Mouse (Mus musculus) neural tube, embryonic 13.5 days (tissue): ENCODE data around the gene Dscaml1. TPM values are rescaled to one million over a fixed set of nuclear protein-coding genes. Genes with fewer than 3 reads are reported as not detected.

Experiments used
- ATAC-seq: fragments of 200-750 bp; cut with Nextera tagmentation; 2 replicates; pipeline ENCODE4 v1.8.0; 2017; ENCODE audit warnings: low read depth, mild to moderate bottlenecking, moderate TSS enrichment, moderate library complexity
- H3K27ac ChIP-seq: fragments of 300-500 bp; sonication (generic); replicated peaks from 2 replicates; pipeline ENCODE4 v1.5.1; 2015; ENCODE audit warnings: moderate library complexity, mild to moderate bottlenecking, inconsistent platforms
- H3K27me3 ChIP-seq: fragments of 300-500 bp; sonication (generic); 2 replicates; pipeline ENCODE4 v1.6.1; 2015; ENCODE audit warnings: mild to moderate bottlenecking, inconsistent platforms
- H3K36me3 ChIP-seq: fragments of 300-500 bp; sonication (generic); 2 replicates; pipeline ENCODE4 v1.6.1; 2015; ENCODE audit warnings: mild to moderate bottlenecking, inconsistent platforms
- H3K4me1 ChIP-seq: fragments of 300-500 bp; sonication (generic); replicated peaks from 2 replicates; pipeline ENCODE4 v1.6.1; 2015; ENCODE audit warnings: inconsistent platforms
- H3K4me2 ChIP-seq: fragments of 300-500 bp; sonication (generic); 2 replicates; pipeline ENCODE4 v1.6.1; 2015; ENCODE audit warnings: inconsistent platforms, mild to moderate bottlenecking, moderate library complexity
- H3K4me3 ChIP-seq: fragments of 300-500 bp; sonication (generic); 2 replicates; pipeline ENCODE4 v1.5.1; 2015; ENCODE audit warnings: mild to moderate bottlenecking, inconsistent platforms
- H3K9ac ChIP-seq: fragments of 300-500 bp; sonication (generic); 2 replicates; pipeline ENCODE4 v1.6.1; 2015; ENCODE audit warnings: moderate library complexity, mild to moderate bottlenecking, inconsistent platforms
- H3K9me3 ChIP-seq: fragments of 300-500 bp; sonication (generic); 2 replicates; pipeline ENCODE4 v1.6.1; 2016; ENCODE audit warnings: inconsistent platforms
- WGBS: fragments of 180-500 bp; shearing (Covaris S2); methylation state at CpG from one replicate; pipeline ENCODE4 v1.1.7; 2015; 5-methylcytosine and 5-hydroxymethylcytosine counted together
- polyA plus RNA-seq: library from polyadenylated mRNA; unstranded; fragments of >200 nt; fragmentation: Nextera tagmentation; extraction: Ambion mirVana; gene quantifications from 2 replicates; pipeline ENCODE4 v1.2.1, GENCODE M21; 2015

Gene Dscaml1
- polyA plus RNA-seq, 1 experiment from 2014 or later = 12.5 TPM

DNA sequence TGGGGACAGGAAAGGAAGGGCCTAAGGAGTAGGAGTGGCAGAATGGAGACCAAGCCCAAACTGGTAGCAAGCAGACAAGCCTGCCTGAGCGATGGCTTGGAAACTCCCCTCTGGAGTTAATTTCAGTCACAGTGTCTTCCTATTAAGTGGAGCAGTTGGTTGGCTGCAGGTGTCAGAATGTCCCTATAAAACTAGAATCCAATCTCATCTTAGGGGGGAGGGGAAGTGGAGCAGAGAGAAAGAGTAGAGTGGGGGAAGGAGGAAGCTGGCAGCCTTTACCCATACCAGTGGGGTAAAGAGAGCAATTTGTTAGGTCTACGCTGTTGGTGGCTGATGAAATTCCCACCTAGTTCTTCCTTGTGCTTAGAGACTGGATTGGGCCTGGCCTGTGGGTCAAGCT is 164.6 kb downstream of the Dscaml1 start:
- H3K4me2 ChIP-seq = no peak overlapping the region
- no peaks in the 10 kb centered on the region for H3K36me3 ChIP-seq
- no peak for ATAC-seq
- peak overlapping the region; percentile 61 for H3K27ac ChIP-seq
- no peaks in the 10 kb centered on the region for H3K9me3 ChIP-seq
- H3K4me1 ChIP-seq = peaks cover 31% of the 10 kb centered on the region
- H3K27me3 ChIP-seq = no peaks in the 10 kb centered on the region
- WGBS = 81% methylated on average over 2 of the region's 2 CpGs
- H3K9ac ChIP-seq = no peak overlapping the region
- no peak overlapping the region for H3K4me3 ChIP-seq

DNA sequence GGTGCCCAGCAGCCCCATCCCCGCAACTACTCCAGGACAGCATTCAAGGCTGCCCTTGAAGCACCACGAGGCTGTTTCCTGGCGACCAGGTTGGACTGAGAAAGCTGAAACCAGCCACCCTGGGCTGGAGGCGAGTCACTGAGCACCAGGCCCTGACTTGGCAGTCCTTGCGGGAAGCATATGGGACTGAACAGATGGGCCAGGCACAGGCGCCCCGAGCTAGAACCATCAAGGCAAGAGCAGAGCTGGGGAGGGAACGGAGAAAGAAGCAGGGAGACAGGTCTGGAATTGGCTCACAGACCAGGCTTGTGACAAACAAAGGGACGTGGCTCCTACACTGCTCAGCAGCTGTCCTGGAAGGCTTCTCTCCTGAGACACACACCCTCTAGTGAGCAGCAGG is 165.9 kb downstream of the Dscaml1 start:
- ATAC-seq = peak; percentile 36
- Histone ChIP-seq H3K9me3 (no peaks in the 10 kb centered on the region), H3K4me2 (no peak overlapping the region), H3K27me3 (no peaks in the 10 kb centered on the region), H3K27ac (peak overlapping the region; percentile 59), H3K9ac (no peak overlapping the region), H3K36me3 (no peaks in the 10 kb centered on the region), H3K4me1 (peaks cover 26% of the 10 kb centered on the region), H3K4me3 (no peak overlapping the region)
- 66% methylated on average over 9 of the region's 9 CpGs for WGBS

DNA sequence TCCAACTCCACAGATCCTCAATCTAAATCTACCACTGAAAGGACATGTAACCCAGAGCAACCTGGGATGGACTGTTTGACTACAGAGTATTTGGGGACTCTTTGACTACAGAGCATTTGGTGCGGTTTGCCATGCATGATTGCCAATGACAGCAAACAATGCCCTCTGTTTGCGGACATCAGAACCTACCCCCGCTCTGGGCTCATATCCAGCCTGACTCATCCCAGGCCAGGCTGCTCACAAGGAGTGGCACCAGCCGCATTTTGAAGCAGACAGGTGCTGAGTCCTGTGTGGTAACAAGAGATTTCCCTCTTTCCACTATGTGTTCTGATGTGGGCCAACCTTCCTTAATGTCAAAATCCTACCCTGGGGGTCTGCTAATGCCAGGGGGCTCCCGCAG is 171.7 kb downstream of the Dscaml1 start:
- Histone ChIP-seq H3K36me3 (no peaks in the 10 kb centered on the region), H3K4me2 (no peak overlapping the region), H3K27ac (no peak overlapping the region), H3K9ac (no peak overlapping the region), H3K4me1 (peaks cover 16% of the 10 kb centered on the region), H3K4me3 (no peak overlapping the region), H3K27me3 (no peaks in the 10 kb centered on the region), H3K9me3 (no peaks in the 10 kb centered on the region)
- ATAC-seq = no peak
- WGBS = 64% methylated on average over 5 of the region's 5 CpGs

DNA sequence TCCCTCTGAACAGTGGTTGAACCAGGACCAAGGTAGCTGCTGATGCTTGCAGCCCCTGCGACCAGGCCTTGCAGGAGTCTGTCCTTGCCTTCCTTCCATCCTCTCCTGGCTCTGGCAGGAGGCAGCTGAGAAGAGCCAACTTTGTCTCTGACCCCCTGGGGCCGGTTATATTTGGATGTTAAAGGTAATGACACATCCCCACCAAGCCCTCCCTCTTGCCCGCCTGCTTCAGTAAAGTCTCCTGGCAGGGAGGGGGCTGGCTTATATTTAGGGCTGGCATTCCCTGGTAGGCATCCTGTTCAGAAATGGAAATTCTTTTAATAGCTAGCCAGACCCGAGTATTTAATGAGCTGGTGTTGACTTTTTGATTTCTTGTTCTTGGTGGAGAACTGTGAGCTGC is 172.9 kb downstream of the Dscaml1 start:
- Histone ChIP-seq H3K9me3 (no peaks in the 10 kb centered on the region), H3K4me3 (no peak overlapping the region)

DNA sequence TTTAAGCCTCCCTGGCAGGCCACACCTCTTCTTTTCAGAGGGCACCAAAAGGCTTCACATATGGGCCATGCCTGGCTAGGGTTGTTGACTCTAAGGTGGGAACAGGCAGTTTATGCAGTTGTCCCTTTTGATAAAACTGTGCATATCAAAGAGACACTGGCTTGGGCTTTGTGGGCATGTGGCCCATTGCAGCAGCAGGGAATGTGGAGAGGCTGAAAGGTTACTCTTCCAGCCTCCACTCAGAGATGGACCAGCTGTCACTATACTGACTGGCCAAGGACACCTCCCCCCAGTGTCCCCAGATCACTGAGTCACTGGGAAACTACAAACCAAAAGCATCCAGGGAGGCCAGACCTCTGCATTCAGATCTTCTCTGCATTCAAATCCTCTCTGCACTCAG is 180.9 kb downstream of the Dscaml1 start:
- Histone ChIP-seq H3K4me2 (no peak overlapping the region), H3K9ac (no peak overlapping the region), H3K4me3 (no peak overlapping the region), H3K27me3 (no peaks in the 10 kb centered on the region), H3K36me3 (no peaks in the 10 kb centered on the region), H3K9me3 (no peaks in the 10 kb centered on the region), H3K27ac (peak overlapping the region; percentile 85), H3K4me1 (peaks cover 46% of the 10 kb centered on the region)
- no peak for ATAC-seq

More for the DNA sequence above, 172.9 kb downstream of the Dscaml1 start:
- H3K9ac ChIP-seq = no peak overlapping the region
- peaks cover 14% of the 10 kb centered on the region; the same call in 1 of the 2 replicates for H3K4me1 ChIP-seq
- 54% methylated on average over 4 of the region's 4 CpGs for WGBS
- H3K27me3 ChIP-seq = no peaks in the 10 kb centered on the region
- no peak overlapping the region for H3K27ac ChIP-seq
- ATAC-seq = no peak
- H3K36me3 ChIP-seq = no peaks in the 10 kb centered on the region
- no peak overlapping the region for H3K4me2 ChIP-seq

DNA sequence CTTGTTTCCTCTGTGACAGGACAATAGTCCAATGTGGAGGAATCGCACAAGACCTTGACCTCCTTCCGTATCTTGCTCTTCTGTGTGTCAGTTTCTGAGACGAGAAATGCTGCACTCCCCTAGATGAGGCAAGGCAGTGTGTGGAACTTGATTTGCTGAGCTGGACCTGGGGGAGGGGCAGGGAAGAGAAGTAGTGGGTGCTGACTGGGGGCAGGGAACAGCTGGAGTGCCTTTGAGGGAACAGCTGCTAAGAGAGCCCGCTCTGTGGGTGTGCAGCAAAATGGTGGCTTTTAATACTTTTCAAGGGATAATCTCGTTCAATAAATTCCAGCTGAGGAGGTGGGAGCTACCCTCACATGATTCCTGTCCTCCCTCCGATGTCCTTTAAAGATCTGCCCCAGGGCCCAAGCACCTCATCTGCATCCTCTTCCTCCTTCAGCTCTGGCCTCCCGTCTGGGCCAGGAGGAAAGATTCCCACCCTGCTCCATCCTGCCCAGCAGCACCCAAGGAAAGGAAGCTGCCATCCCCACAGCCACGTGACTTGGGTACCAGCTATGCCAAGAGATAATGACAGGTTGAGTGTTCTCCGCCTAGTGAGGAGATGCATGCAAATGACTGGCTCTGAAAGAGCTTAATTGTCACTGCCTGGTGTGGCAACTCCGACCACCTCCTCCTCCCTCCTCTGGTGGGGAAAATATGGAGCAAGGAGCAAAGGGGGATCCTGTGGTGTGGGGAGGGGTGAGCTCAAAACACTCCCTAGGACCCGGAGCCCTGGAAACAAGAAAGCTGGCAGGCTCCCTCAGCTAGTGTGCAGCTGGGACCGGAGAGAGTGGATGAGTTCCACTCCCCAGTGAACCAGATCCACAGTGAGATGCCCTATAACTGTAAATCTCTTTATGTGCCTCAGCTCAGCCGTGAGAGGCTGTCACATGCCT is 181.9 kb downstream of the Dscaml1 start:
- H3K36me3 ChIP-seq = no peaks in the 10 kb centered on the region
- H3K27me3 ChIP-seq = no peaks in the 10 kb centered on the region
- 21% methylated on average over 13 of the region's 13 CpGs for WGBS
- H3K9ac ChIP-seq = no peak overlapping the region
- H3K27ac ChIP-seq = peak overlapping the region; percentile 85
- peak; percentile 85 for ATAC-seq
- no peak overlapping the region for H3K4me2 ChIP-seq
- H3K4me3 ChIP-seq = no peak overlapping the region
- no peaks in the 10 kb centered on the region for H3K9me3 ChIP-seq
- peaks cover 48% of the 10 kb centered on the region for H3K4me1 ChIP-seq

DNA sequence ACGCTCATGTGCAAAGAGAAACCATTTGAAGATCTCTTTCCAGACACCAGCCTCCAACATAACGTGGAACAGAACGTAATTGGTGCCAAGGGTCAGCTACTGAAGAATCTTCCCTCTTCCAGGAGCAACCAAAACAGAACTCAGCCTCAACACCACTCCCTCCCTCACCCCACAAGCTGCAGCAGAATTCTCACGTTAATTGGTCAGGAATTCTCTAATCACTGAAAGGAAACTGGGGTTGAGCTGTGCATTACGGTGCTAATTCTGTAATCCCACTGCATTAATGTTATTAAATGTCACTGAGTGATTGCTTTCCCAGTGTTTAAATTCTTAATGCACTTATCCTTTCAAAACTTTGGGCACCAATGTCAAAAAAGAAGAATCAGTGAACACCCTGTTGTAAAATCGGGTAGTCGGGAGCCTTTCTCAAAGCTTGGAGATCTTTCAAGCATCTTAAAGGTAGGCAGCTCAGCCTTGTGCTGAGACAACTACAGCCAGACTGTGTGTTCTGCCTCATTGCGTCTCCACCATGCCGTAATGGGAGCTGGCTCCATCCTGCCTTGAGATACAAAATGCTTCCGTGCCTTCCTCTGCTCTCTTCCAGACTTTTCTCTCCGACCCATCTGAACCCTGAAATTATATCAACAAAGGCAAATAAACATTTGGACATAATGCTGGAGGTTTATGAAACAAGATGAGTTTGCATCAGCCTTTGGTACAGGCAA is 184.1 kb downstream of the Dscaml1 start:
- Histone ChIP-seq H3K27me3 (no peaks in the 10 kb centered on the region), H3K36me3 (no peaks in the 10 kb centered on the region), H3K4me1 (peaks cover 53% of the 10 kb centered on the region), H3K4me3 (no peak overlapping the region), H3K27ac (no peak overlapping the region), H3K9me3 (no peaks in the 10 kb centered on the region), H3K4me2 (no peak overlapping the region), H3K9ac (no peak overlapping the region)
- 77% methylated on average over 11 of the region's 11 CpGs for WGBS
- no peak for ATAC-seq

DNA sequence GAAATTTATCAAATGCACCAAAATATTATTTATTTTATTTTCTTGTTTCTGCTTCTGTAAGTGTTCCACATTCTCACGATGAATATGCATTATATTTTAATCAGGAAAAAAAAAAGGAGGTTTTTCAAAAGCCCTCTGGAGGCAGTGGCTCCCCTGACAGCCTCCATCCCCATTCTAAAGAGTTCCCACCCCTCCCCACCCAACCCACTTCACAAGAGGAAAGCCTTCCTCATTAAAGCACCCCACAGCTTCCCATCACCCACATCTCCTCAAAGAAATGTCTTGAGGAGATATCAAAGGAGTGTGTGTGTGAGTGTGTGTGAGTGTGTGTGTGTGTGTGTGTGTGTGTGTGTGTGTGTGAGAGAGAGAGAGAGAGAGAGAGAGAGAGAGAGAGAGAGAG is 188.2 kb downstream of the Dscaml1 start:
- Histone ChIP-seq H3K27me3 (no peaks in the 10 kb centered on the region), H3K9me3 (no peaks in the 10 kb centered on the region), H3K27ac (no peak overlapping the region), H3K9ac (no peak overlapping the region), H3K4me1 (peaks cover 67% of the 10 kb centered on the region), H3K4me3 (no peak overlapping the region), H3K36me3 (no peaks in the 10 kb centered on the region), H3K4me2 (no peak overlapping the region)
- no peak for ATAC-seq
- 84% methylated on average over 1 of the region's 1 CpGs for WGBS

DNA sequence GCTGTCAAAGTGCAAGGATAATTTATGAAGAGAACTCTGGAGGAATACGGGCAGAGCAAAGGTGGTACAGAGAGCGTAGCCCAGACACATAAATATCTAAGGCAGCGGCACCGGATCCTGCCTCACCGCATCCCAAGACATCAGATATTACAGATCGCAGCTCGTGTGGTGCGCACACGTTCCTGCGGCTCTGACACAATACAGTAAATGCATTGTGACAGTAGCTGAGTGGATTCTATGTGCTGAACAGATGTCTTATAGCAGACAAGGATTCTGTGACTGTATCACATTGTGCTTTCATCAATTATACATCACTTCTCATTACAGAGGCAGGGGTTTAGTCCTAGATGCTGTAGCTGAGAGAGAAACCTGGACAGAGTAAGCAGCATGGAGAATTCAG is 191.5 kb downstream of the Dscaml1 start:
- Histone ChIP-seq H3K9ac (no peak overlapping the region), H3K4me1 (peaks cover 70% of the 10 kb centered on the region), H3K27me3 (no peaks in the 10 kb centered on the region), H3K36me3 (no peaks in the 10 kb centered on the region), H3K9me3 (no peaks in the 10 kb centered on the region), H3K27ac (peak overlapping the region; percentile 75), H3K4me3 (no peak overlapping the region), H3K4me2 (no peak overlapping the region)
- ATAC-seq = no peak
- 49% methylated on average over 10 of the region's 10 CpGs for whole genome bisulfite sequencing

DNA sequence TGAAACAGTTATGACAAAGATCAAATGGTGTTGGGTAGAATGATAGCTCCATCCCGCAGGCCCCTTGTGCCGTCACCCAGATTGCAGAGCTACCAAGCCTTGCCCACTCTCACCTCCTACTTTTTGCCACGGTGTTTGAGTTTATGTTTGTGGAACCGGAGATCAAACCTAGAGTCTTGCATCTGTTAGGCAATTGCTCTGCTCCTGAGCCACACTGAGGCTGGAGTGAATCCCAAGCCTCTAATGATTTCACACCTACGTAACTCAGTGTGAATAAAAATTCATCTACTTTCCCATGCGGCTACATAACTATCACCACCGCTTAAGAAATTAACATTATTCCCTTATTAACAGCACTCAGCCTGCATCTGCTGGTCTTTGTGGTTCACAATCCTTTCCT is 192.0 kb downstream of the Dscaml1 start:
- Histone ChIP-seq H3K27ac (peak overlapping the region; percentile 75), H3K27me3 (no peaks in the 10 kb centered on the region), H3K4me1 (peaks cover 75% of the 10 kb centered on the region), H3K36me3 (no peaks in the 10 kb centered on the region), H3K9ac (no peak overlapping the region), H3K4me2 (no peak overlapping the region), H3K9me3 (no peaks in the 10 kb centered on the region), H3K4me3 (no peak overlapping the region)
- WGBS = 73% methylated on average over 7 of the region's 7 CpGs
- no peak for ATAC-seq

DNA sequence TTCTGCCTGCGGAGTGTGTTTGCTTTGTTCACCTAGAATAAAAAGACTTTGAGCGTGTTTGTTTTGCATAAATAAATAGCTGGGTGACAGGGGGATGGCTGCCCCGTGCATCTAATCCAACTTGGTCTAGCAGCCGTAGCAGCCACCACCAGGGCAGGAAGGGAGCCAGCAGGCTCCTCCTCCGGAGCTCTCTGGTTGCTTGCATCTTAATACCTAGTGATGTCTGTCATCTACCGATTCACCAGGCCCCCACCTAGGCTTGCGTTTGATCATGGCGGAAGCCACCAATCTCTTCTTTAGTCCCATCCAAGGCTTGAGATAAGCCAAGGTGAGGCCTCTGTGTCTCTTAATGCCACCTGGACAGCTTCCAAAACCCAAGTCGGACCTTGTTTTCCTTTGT is 193.6 kb downstream of the Dscaml1 start:
- WGBS = 52% methylated on average over 9 of the region's 9 CpGs
- Histone ChIP-seq H3K4me1 (peaks cover 81% of the 10 kb centered on the region), H3K4me2 (no peak overlapping the region), H3K9me3 (no peaks in the 10 kb centered on the region), H3K27me3 (no peaks in the 10 kb centered on the region), H3K4me3 (no peak overlapping the region), H3K36me3 (no peaks in the 10 kb centered on the region), H3K27ac (peak overlapping the region; percentile 85), H3K9ac (no peak overlapping the region)
- ATAC-seq = no peak; the same call in 1 of the 2 replicates

DNA sequence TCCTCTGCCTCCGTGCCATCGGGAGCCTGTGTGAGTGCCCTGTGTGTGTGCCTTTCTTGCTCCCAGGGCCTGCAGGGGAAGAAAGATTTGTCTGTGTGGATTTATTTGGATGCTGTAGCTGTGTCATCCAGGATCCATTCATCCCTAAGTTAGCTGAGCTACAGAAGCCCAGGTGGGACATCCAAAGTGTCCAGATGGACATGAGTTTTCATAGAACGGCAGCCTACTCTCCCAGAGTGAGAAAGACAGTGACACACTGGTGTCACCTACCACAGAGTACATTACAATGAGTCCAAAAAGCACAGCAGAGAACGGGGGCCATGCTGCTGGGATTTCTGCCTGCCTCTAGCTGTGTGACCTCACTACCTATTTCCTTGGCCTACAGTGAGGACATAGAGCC is 194.5 kb downstream of the Dscaml1 start:
- ATAC-seq = no peak
- WGBS = 91% methylated on average over 4 of the region's 4 CpGs

More for the DNA sequence above, 194.5 kb downstream of the Dscaml1 start:
- Histone ChIP-seq H3K4me2 (no peak overlapping the region), H3K4me3 (no peak overlapping the region), H3K36me3 (no peaks in the 10 kb centered on the region), H3K9ac (no peak overlapping the region), H3K4me1 (peaks cover 78% of the 10 kb centered on the region), H3K27me3 (no peaks in the 10 kb centered on the region), H3K27ac (peak overlapping the region; percentile 85), H3K9me3 (no peaks in the 10 kb centered on the region)
